Mouse (Mus musculus) heart, embryonic 16.5 days (tissue): ENCODE results near the gene Dnajb8. TPM values are rescaled to one million over a fixed set of nuclear protein-coding genes. Genes with fewer than 3 reads are reported as not detected.

Experiments
- ATAC-seq: fragments of 200-750 bp; cut with Nextera tagmentation; replicated peaks from 2 replicates; pipeline ENCODE4 v1.8.0; 2017; ENCODE audit warnings: moderate number of reproducible peaks; ENCODE audit not compliant: insufficient read depth, low FRiP score; ENCODE audit errors: extremely low read depth
- H3K27ac ChIP-seq: fragments of 300-500 bp; sonication (generic); 2 replicates; pipeline ENCODE4 v1.5.1; 2014; ENCODE audit warnings: mild to moderate bottlenecking, low read length, control low read depth, moderate library complexity
- H3K27me3 ChIP-seq: fragments of 300-500 bp; sonication (generic); 2 replicates; pipeline ENCODE4 v1.6.1; 2014; ENCODE audit warnings: low read length, mixed read lengths; ENCODE audit not compliant: control insufficient read depth, insufficient read depth
- H3K36me3 ChIP-seq: fragments of 300-500 bp; sonication (generic); 2 replicates; pipeline ENCODE4 v1.6.1; 2014; ENCODE audit not compliant: control insufficient read depth, insufficient read depth
- H3K4me1 ChIP-seq: fragments of 300-500 bp; sonication (generic); 2 replicates; pipeline ENCODE4 v1.6.1; 2014; ENCODE audit warnings: low read length, mixed read lengths; ENCODE audit not compliant: control insufficient read depth, insufficient read depth
- H3K4me2 ChIP-seq: fragments of 300-500 bp; sonication (generic); 2 replicates; pipeline ENCODE4 v1.6.1; 2014; ENCODE audit warnings: low read depth, mild to moderate bottlenecking, control low read depth, low read length
- H3K4me3 ChIP-seq: fragments of 300-500 bp; sonication (generic); 2 replicates; pipeline ENCODE4 v1.5.1; 2014; ENCODE audit warnings: mild to moderate bottlenecking, control low read depth, low read length
- H3K9ac ChIP-seq: fragments of 300-500 bp; sonication (generic); 2 replicates; pipeline ENCODE4 v1.6.1; 2014; ENCODE audit warnings: low read length, control low read depth
- H3K9me3 ChIP-seq: fragments of 300-500 bp; sonication (generic); replicated peaks from 2 replicates; pipeline ENCODE4 v1.6.1; 2016; ENCODE audit warnings: low read length; ENCODE audit not compliant: control insufficient read depth
- WGBS: fragments of 180-500 bp; shearing (Covaris S2); extraction: QIAGEN DNeasy Blood & Tissue Kit; methylation state at CpG from one replicate; pipeline ENCODE4 v1.1.7; 2014; 5-methylcytosine and 5-hydroxymethylcytosine counted together
- polyA plus RNA-seq: library from polyadenylated mRNA; unstranded; fragments of >200 nt; fragmentation: Nextera tagmentation; extraction: Ambion mirVana; gene quantifications from 2 replicates; pipeline ENCODE4 v1.2.1, GENCODE M21; 2015

Gene Dnajb8
- not detected in 2 replicates for polyA plus RNA-seq

- Histone ChIP-seq H3K27ac (no peak within 1 kb of the TSS), H3K4me3 (no peak within 1 kb of the TSS), H3K27me3 (peaks cover 6% of the 10 kb centered on the region; the same call in 1 of the 2 replicates), H3K9me3 (peaks cover 7% of the 10 kb centered on the region; the same call in 1 of the 2 replicates), H3K36me3 (no peaks in the 10 kb centered on the region), H3K4me2 (no peak within 1 kb of the TSS), H3K9ac (no peak within 1 kb of the TSS), H3K4me1 (no peaks in the 10 kb centered on the region)
- ATAC-seq, result no peak
- WGBS, result 49% methylated on average over 10 of the region's 10 CpGs
Measured at GRCm38 (mm10) chr6:88221968-88222367, at the start of gene Dnajb8. TSS of gene Dnajb8 (plus strand) at chr6:88222268.

- WGBS, result 85% methylated on average over 3 of the region's 3 CpGs
- no peaks in the 10 kb centered on the region for H3K27me3 ChIP-seq
- H3K4me3 ChIP-seq, result no peak overlapping the region
- H3K9me3 ChIP-seq, result peaks cover 15% of the 10 kb centered on the region
- no peak for ATAC-seq
- H3K9ac ChIP-seq, result no peak overlapping the region
- H3K4me1 ChIP-seq, result no peaks in the 10 kb centered on the region
- H3K27ac ChIP-seq, result no peak overlapping the region
- H3K4me2 ChIP-seq, result no peak overlapping the region
- H3K36me3 ChIP-seq, result no peaks in the 10 kb centered on the region
Measured at GRCm38 (mm10) chr6:88174191-88174590, 47.9 kb upstream of the Dnajb8 start.

- Histone ChIP-seq H3K36me3 (no peaks in the 10 kb centered on the region), H3K4me2 (no peak overlapping the region), H3K9ac (no peak overlapping the region), H3K27me3 (no peaks in the 10 kb centered on the region), H3K27ac (no peak overlapping the region), H3K4me3 (no peak overlapping the region), H3K4me1 (no peaks in the 10 kb centered on the region), H3K9me3 (peaks cover 15% of the 10 kb centered on the region)
- ATAC-seq, result no peak
- WGBS, result 86% methylated on average over 2 of the region's 2 CpGs
Measured at GRCm38 (mm10) chr6:88174676-88175075, 47.4 kb upstream of the Dnajb8 start.

GRCm38 (mm10) chr6:88184671-88185070 lies 37.4 kb upstream of the Dnajb8 start:
- 51% methylated on average over 4 of the region's 4 CpGs for WGBS
- Histone ChIP-seq H3K4me2 (no peak overlapping the region), H3K4me1 (0 out of 2 replicates have a peak, but pooled peaks cover 2% of the 10 kb centered on the region), H3K27ac (no peak overlapping the region), H3K27me3 (peaks cover 29% of the 10 kb centered on the region), H3K4me3 (no peak overlapping the region), H3K36me3 (no peaks in the 10 kb centered on the region), H3K9me3 (no peaks in the 10 kb centered on the region), H3K9ac (no peak overlapping the region)
- no peak for ATAC-seq

- H3K4me1 ChIP-seq, result peaks cover 9% of the 10 kb centered on the region
- H3K27me3 ChIP-seq, result peaks cover 63% of the 10 kb centered on the region
- H3K36me3 ChIP-seq, result no peaks in the 10 kb centered on the region
- no peaks in the 10 kb centered on the region for H3K9me3 ChIP-seq
- no peak overlapping the region for H3K9ac ChIP-seq
- no peak for ATAC-seq
- no peak overlapping the region for H3K4me2 ChIP-seq
- no peak overlapping the region for H3K4me3 ChIP-seq
- no peak overlapping the region for H3K27ac ChIP-seq
- WGBS, result 80% methylated on average over 6 of the region's 6 CpGs
Measured at GRCm38 (mm10) chr6:88188148-88188547, 33.9 kb upstream of the Dnajb8 start.

GRCm38 (mm10) chr6:88189312-88190042 lies 32.6 kb upstream of the Dnajb8 start:
- H3K36me3 ChIP-seq, result no peaks in the 10 kb centered on the region
- WGBS, result under 1% methylated on average over 56 of the region's 56 CpGs

GRCm38 (mm10) chr6:88190043-88190309 lies 32.1 kb upstream of the Dnajb8 start:
- H3K9me3 ChIP-seq, result no peaks in the 10 kb centered on the region
- peaks cover 78% of the 10 kb centered on the region for H3K27me3 ChIP-seq
- peak overlapping the region; percentile 82 for H3K4me2 ChIP-seq
- peaks cover 17% of the 10 kb centered on the region for H3K4me1 ChIP-seq
- peak overlapping the region; percentile 28 for H3K9ac ChIP-seq
- H3K4me3 ChIP-seq, result peak overlapping the region; percentile 68
- no peaks in the 10 kb centered on the region for H3K36me3 ChIP-seq
- no peak overlapping the region for H3K27ac ChIP-seq
- 4% methylated on average over 13 of the region's 13 CpGs for WGBS
- no peak for ATAC-seq

More at GRCm38 (mm10) chr6:88189312-88190042, 32.6 kb upstream of the Dnajb8 start:
- H3K4me2 ChIP-seq, result peak overlapping the region; percentile 82
- no peak overlapping the region for H3K27ac ChIP-seq
- peak overlapping the region; percentile 68 for H3K4me3 ChIP-seq
- peak; percentile 76 for ATAC-seq
- H3K4me1 ChIP-seq, result peaks cover 17% of the 10 kb centered on the region
- no peaks in the 10 kb centered on the region for H3K9me3 ChIP-seq
- peaks cover 74% of the 10 kb centered on the region for H3K27me3 ChIP-seq
- peak overlapping the region; percentile 28 for H3K9ac ChIP-seq

- WGBS, result 5% methylated on average over 49 of the region's 49 CpGs
- no peaks in the 10 kb centered on the region for H3K9me3 ChIP-seq
- no peak overlapping the region; the same call in 1 of the 2 replicates for H3K9ac ChIP-seq
- no peaks in the 10 kb centered on the region for H3K36me3 ChIP-seq
- H3K4me3 ChIP-seq, result peak overlapping the region; percentile 68
- H3K27me3 ChIP-seq, result peaks cover 83% of the 10 kb centered on the region
- no peak for ATAC-seq
- no peak overlapping the region for H3K27ac ChIP-seq
- 0 out of 2 replicates have a peak overlapping the region, but pooled peaks have one; percentile 20 for H3K4me2 ChIP-seq
- H3K4me1 ChIP-seq, result peaks cover 17% of the 10 kb centered on the region
Measured at GRCm38 (mm10) chr6:88190310-88191023, 31.6 kb upstream of the Dnajb8 start.

- Histone ChIP-seq H3K4me2 (no peak overlapping the region), H3K27ac (no peak overlapping the region), H3K9me3 (no peaks in the 10 kb centered on the region), H3K4me1 (peaks cover 17% of the 10 kb centered on the region), H3K27me3 (peaks cover 86% of the 10 kb centered on the region), H3K9ac (no peak overlapping the region), H3K36me3 (no peaks in the 10 kb centered on the region), H3K4me3 (no peak overlapping the region)
- 39% methylated on average over 6 of the region's 6 CpGs for WGBS
- no peak for ATAC-seq
Measured at GRCm38 (mm10) chr6:88191024-88191365, 31.1 kb upstream of the Dnajb8 start.
